Mouse (Mus musculus): ENCODE data around the gene Ptcd1.

- TF ChIP-seq CTCF (IDR thresholded peaks at IDR 0.05) (no peak), EP300 (IDR thresholded peaks at IDR 0.05) (no peak)
Observed at GRCm38 (mm10) chr5:145147748-145148147, 19.2 kb downstream of the Ptcd1 start.

Data from lung, postnatal 0 days (tissue).